Mouse (Mus musculus) limb, embryonic 14.5 days (tissue): ENCODE results near the gene Stk33. TPM values are rescaled to one million over a fixed set of nuclear protein-coding genes. Genes with fewer than 3 reads are reported as not detected.

ENCODE experiments used
- ATAC-seq: fragments of 200-750 bp; cut with Nextera tagmentation; 2 replicates; pipeline ENCODE4 v1.8.0; 2017; ENCODE audit warnings: low read depth, moderate number of reproducible peaks, moderate TSS enrichment; ENCODE audit not compliant: low FRiP score
- DNase-seq: peaks from one replicate; pipeline ENCODE4 v3.0.0-alpha.2; 2015; ENCODE audit warnings: low spot score
- H3K27ac ChIP-seq: fragments of 300-500 bp; sonication (generic); replicated peaks from 2 replicates; pipeline ENCODE4 v1.5.1; 2014; ENCODE audit warnings: low read depth, mild to moderate bottlenecking, low read length, moderate library complexity, mixed read lengths
- H3K27me3 ChIP-seq: fragments of 300-500 bp; sonication (generic); 2 replicates; pipeline ENCODE4 v1.6.1; 2014; ENCODE audit warnings: low read length, mixed read lengths; ENCODE audit not compliant: control insufficient read depth, insufficient read depth
- H3K36me3 ChIP-seq: fragments of 300-500 bp; sonication (generic); 2 replicates; pipeline ENCODE4 v1.6.1; 2014; ENCODE audit warnings: mild to moderate bottlenecking, low read length, moderate library complexity, mixed read lengths; ENCODE audit not compliant: control insufficient read depth, insufficient read depth
- H3K4me1 ChIP-seq: fragments of 300-500 bp; sonication (generic); 2 replicates; pipeline ENCODE4 v1.6.1; 2014; ENCODE audit warnings: antibody characterized with exemption, low read length, mixed read lengths; ENCODE audit not compliant: control insufficient read depth, insufficient read depth
- H3K4me2 ChIP-seq: fragments of 300-500 bp; sonication (generic); replicated peaks from 2 replicates; pipeline ENCODE4 v1.6.1; 2014; ENCODE audit warnings: low read depth, mild to moderate bottlenecking, low read length, moderate library complexity; ENCODE audit not compliant: severe bottlenecking
- H3K4me3 ChIP-seq: fragments of 300-500 bp; sonication (generic); replicated peaks from 2 replicates; pipeline ENCODE4 v1.5.1; 2014; ENCODE audit warnings: low read length
- H3K9ac ChIP-seq: fragments of 300-500 bp; sonication (generic); 2 replicates; pipeline ENCODE4 v1.6.1; 2014; ENCODE audit warnings: mild to moderate bottlenecking, low read depth, low read length, moderate library complexity; ENCODE audit not compliant: severe bottlenecking
- H3K9me3 ChIP-seq: fragments of 300-500 bp; sonication (generic); 2 replicates; pipeline ENCODE4 v1.6.1; 2016; ENCODE audit warnings: low read length; ENCODE audit not compliant: control insufficient read depth
- POLR2A ChIP-seq: fragments of 200-500 bp; IDR thresholded peaks from 2 replicates; pipeline ENCODE4 v1.8.0; 2012; ENCODE audit warnings: inconsistent platforms, mild to moderate bottlenecking, moderate library complexity, borderline replicate concordance; ENCODE audit not compliant: insufficient read depth, insufficient read length; ENCODE audit errors: extremely low read depth
- WGBS: fragments of 180-500 bp; shearing (Covaris S2); extraction: QIAGEN DNeasy Blood & Tissue Kit; methylation state at CpG from one replicate; pipeline ENCODE4 v1.1.7; 2014; 5-methylcytosine and 5-hydroxymethylcytosine counted together
- polyA plus RNA-seq, 2 experiments: library from polyadenylated mRNA; depleted of rRNA in 1 of 2; stranded (reverse) in 1 of 2; unstranded in 1 of 2; fragments of >200 nt; fragmentation: Nextera tagmentation in 1 of 2; extraction: Ambion mirVana in 1 of 2; gene quantifications; 2 replicates each; pipeline versions ENCODE4 v1.2.1 to v1.2.3; 2012 to 2014

Stk33 gene
- polyA plus RNA-seq, 2 experiments = 1.7 TPM

DNA sequence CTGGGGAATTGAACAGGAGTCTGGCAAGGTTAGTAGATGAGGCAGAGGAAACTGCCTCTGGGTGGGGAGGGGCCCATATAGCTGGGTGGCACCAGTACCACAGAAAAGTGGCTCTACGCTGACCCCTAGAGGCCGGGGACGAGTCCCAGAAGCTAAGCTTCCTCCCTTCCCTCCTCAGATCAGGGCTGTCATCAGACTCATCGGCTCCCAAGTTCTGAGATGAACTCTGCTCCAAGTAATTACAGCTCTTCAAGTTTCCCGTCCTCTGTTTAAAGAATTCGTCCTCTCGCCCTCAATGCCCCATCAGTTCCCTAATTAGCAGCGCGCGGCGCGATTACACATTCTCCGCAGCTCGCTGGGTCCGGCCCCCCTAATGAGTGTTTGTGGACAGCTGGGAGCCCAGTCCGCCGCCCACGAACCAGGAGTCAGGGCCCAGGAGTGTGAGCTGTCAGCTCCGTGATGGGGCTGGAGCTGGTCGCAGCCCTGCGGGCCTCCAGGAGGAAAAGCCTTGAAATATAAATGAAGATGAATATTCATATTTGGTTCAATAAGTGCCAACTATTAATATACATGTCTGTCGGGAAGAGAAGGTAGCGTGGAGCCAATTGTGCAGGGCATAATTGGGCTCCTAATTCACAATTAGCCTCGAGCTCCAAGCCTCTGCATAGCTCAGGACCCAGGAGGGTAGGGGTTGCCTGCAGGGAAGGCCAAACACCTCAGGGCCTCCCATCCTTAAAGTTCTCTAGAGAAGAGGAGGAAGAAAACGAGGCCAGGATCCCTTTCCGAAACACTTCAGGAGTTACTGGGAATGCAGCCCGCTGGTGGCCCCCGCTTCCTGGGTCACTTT lies 183.2 kb downstream of the Stk33 start:
- ATAC-seq (peak; percentile 53; the same call in 1 of the 2 replicates), DNase-seq (peak; percentile 35)
- Histone ChIP-seq H3K9me3 (no peaks in the 10 kb centered on the region), H3K4me1 (no peaks in the 10 kb centered on the region), H3K4me2 (peak overlapping the region; percentile 16), H3K9ac (peak overlapping the region; percentile 22; the same call in 1 of the 2 replicates), H3K27ac (no peak overlapping the region), H3K27me3 (no peaks in the 10 kb centered on the region), H3K4me3 (no peak overlapping the region), H3K36me3 (no peaks in the 10 kb centered on the region)
- no peak for TF ChIP-seq POLR2A
- 19% methylated on average over 28 of the region's 28 CpGs for WGBS

DNA sequence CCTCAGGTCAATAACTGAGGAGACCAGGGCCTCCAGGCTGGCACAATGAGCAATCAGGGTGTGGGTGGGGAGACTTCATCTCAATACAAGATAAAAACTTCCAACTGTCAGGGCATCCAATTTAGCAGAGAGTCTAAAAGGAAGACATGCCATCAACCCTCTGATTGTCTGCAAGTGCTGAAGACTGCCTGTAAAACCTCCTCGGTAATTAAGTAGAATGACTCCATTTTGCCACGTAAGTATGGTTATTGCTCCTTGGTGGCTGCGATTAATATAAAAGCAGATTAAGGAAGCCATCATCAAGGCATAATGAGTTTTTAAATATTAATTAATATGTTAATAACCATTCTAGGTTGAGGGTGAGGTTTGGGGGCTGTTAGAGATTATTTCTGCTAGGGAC lies 187.5 kb downstream of the Stk33 start:
- Histone ChIP-seq H3K4me2 (no peak overlapping the region), H3K9ac (no peak overlapping the region), H3K9me3 (no peaks in the 10 kb centered on the region), H3K27ac (no peak overlapping the region), H3K4me1 (no peaks in the 10 kb centered on the region), H3K36me3 (no peaks in the 10 kb centered on the region), H3K27me3 (no peaks in the 10 kb centered on the region), H3K4me3 (no peak overlapping the region)
- WGBS = 80% methylated on average over 3 of the region's 3 CpGs
- DNase-seq = no peak
- no peak for TF ChIP-seq POLR2A
- no peak for ATAC-seq

- no peak overlapping the region for H3K27ac ChIP-seq
- no peaks in the 10 kb centered on the region for H3K4me1 ChIP-seq
- 87% methylated on average over 10 of the region's 10 CpGs for WGBS
- no peak overlapping the region for H3K4me2 ChIP-seq
- H3K27me3 ChIP-seq = no peaks in the 10 kb centered on the region
- no peak for ATAC-seq
- no peak overlapping the region for H3K9ac ChIP-seq
- no peaks in the 10 kb centered on the region for H3K9me3 ChIP-seq
- no peak overlapping the region for H3K4me3 ChIP-seq
- no peak for TF ChIP-seq POLR2A
- H3K36me3 ChIP-seq = no peaks in the 10 kb centered on the region
- DNase-seq = no peak
These were observed 194.1 kb downstream of the Stk33 start for GRCm38 (mm10) chr7:109244776-109245175.

DNA sequence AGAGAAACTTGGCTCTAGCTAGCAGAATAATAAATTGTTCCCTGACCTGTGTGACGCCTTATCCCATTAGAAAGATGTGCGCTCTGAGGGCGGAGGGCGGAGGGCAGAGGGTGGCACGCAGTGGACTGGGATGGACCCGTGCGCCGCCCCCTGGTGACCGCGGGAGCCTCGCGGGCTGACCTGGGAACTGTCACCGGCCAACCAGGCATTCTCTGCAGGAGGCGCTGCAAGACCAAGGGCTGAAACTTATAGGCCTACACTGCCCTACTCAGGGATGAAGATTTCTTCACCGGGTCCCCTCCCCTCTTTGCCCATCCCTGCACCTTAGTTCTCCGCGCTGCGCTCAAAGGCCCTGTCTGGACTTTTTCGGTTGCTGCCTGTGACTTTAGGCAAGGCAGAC lies 197.6 kb downstream of the Stk33 start:
- Histone ChIP-seq H3K9me3 (no peaks in the 10 kb centered on the region), H3K4me1 (no peaks in the 10 kb centered on the region), H3K36me3 (no peaks in the 10 kb centered on the region), H3K4me2 (0 out of 2 replicates have a peak overlapping the region, but pooled peaks have one; percentile 11), H3K4me3 (no peak overlapping the region), H3K27ac (no peak overlapping the region), H3K27me3 (no peaks in the 10 kb centered on the region), H3K9ac (no peak overlapping the region)
- ATAC-seq (no peak; the same call in 1 of the 2 replicates), DNase-seq (no peak)
- TF ChIP-seq POLR2A = no peak
- WGBS = 11% methylated on average over 19 of the region's 19 CpGs

DNA sequence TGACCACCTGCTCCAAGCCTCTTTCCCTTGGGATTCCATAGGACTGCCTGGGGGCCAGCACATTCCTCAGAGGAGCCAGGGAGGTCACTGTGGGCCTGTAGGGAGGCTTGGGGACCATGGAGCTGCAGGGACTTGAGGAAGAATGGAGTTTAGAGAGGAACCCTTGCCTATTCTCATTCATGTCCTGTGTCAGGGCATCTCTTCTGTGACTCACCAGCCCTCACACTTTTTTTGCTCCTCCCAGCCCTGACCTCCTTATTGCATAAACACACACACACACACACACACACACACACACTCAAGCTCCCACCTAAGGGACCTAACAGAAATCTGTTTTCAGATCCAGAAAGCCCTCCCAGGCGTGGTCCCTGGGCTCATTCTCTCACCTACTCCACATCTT lies 199.5 kb downstream of the Stk33 start:
- H3K4me3 ChIP-seq = no peak overlapping the region
- H3K27ac ChIP-seq = no peak overlapping the region
- no peaks in the 10 kb centered on the region for H3K9me3 ChIP-seq
- no peaks in the 10 kb centered on the region for H3K27me3 ChIP-seq
- ATAC-seq (no peak), DNase-seq (no peak)
- H3K9ac ChIP-seq = no peak overlapping the region
- no peaks in the 10 kb centered on the region for H3K36me3 ChIP-seq
- whole genome bisulfite sequencing = 71% methylated on average over 1 of the region's 1 CpGs
- TF ChIP-seq POLR2A = no peak
- no peaks in the 10 kb centered on the region for H3K4me1 ChIP-seq
- no peak overlapping the region for H3K4me2 ChIP-seq

DNA sequence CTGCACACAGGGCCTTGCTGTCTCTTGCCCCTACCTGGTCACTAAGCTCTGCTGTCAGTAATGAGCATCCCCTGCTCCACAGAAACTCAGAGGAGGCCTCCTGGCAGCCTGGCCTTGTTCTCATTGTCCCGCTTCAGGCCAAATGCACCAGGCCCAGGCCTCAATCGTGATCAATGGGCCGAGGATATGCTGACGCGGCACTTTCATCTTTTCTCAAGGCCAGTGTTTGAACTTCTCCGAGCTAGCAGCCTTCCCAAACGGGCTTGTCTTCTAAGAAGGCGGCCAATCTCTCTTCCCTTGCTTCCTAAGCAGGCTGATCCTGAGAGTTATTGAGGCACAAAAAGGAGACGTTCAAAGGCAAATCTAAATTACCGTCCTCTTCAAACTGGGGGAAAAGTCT lies 200.2 kb downstream of the Stk33 start:
- ATAC-seq (no peak), DNase-seq (no peak)
- Histone ChIP-seq H3K9ac (no peak overlapping the region), H3K4me3 (no peak overlapping the region), H3K27me3 (no peaks in the 10 kb centered on the region), H3K9me3 (no peaks in the 10 kb centered on the region), H3K27ac (no peak overlapping the region), H3K36me3 (no peaks in the 10 kb centered on the region), H3K4me2 (no peak overlapping the region), H3K4me1 (no peaks in the 10 kb centered on the region)
- WGBS = 78% methylated on average over 10 of the region's 10 CpGs
- TF ChIP-seq POLR2A = no peak
